Mouse (Mus musculus): ENCODE results near the gene 4933428G20Rik.

DNA sequence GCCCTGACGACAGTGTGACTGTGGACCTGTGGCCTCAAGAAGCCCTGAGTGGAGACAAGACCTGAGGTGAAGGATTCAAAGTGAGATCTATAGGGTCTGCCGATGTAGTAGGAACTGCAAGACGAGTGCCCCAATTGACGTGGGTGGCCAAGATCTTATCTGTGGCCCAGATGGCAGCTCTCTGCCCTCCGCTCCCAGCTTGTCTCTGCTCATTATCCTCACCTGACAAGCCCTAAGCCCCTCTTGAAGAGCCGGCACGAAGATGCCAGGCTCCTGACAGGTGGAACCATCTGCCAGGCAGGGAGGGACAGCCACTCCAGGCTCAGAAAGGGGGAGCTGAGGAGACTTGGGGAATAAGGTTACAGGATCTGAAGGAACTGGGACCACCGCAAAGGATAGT is 32.2 kb upstream of the 4933428G20Rik start:
- no peak for TF ChIP-seq CTCF (IDR thresholded peaks at IDR 0.05; ENCODE audit: insufficient read depth, low read length)
- TF ChIP-seq POLR2A (IDR thresholded peaks at IDR 0.05; ENCODE audit: borderline replicate concordance, extremely low read depth, low read depth, low read length) = no peak

Data from lung, adult 2 months (tissue).